Mouse (Mus musculus): ENCODE data around the gene Dcun1d5. TPM values are rescaled to one million over a fixed set of nuclear protein-coding genes. Genes with fewer than 3 reads are reported as not detected.
"Not testable (repeated sequence)": the region's sequence is repeated elsewhere in the genome, so short reads cannot be mapped to it uniquely, and the experiment has no call there.

The Dcun1d5 gene
- polyA plus RNA-seq (2016; fragmentation: Nextera tagmentation; extraction: Ambion mirVana) = 148 and 151 TPM in 2 replicates

- Histone ChIP-seq H3K27me3 (no peaks in the 10 kb centered on the region), H3K27ac (peak within 1 kb of the TSS; percentile 93), H3K4me3 (replicated peaks) (peak within 1 kb of the TSS; percentile 93), H3K9ac (peak within 1 kb of the TSS; percentile 94), H3K9me3 (no peaks in the 10 kb centered on the region), H3K4me1 (peaks cover 18% of the 10 kb centered on the region), H3K4me2 (peak within 1 kb of the TSS; percentile 87), H3K36me3 (replicated peaks) (0 out of 2 replicates have a peak, but pooled peaks cover 2% of the 10 kb centered on the region)
- 1% methylated on average over 60 of the region's 62 CpGs for WGBS
- ATAC-seq (ENCODE audit: low FRiP score) = peak; percentile 99
These were observed at the start of gene Dcun1d5, which contains the start of gene Dync2h1 for GRCm38 (mm10) chr9:7184172-7184896. Gene Dcun1d5, plus strand, starts transcription at chr9:7184520. Gene Dync2h1, minus strand, starts transcription at chr9:7184446.

GRCm38 (mm10) chr9:7154391-7154790, 29.9 kb upstream of the Dcun1d5 start:
- H3K9me3 ChIP-seq = no peaks in the 10 kb centered on the region
- no peak overlapping the region for H3K4me3 ChIP-seq (replicated peaks)
- H3K9ac ChIP-seq = no peak overlapping the region
- H3K4me2 ChIP-seq = no peak overlapping the region
- no peak for ATAC-seq (ENCODE audit: low FRiP score)
- 93% methylated on average over 2 of the region's 2 CpGs for WGBS
- H3K36me3 ChIP-seq (replicated peaks) = peaks cover 54% of the 10 kb centered on the region
- no peak overlapping the region for H3K27ac ChIP-seq
- no peaks in the 10 kb centered on the region for H3K4me1 ChIP-seq
- no peaks in the 10 kb centered on the region for H3K27me3 ChIP-seq

- Histone ChIP-seq H3K27me3 (no peaks in the 10 kb centered on the region), H3K9ac (no peak overlapping the region), H3K4me2 (no peak overlapping the region), H3K36me3 (replicated peaks) (peaks cover 48% of the 10 kb centered on the region), H3K9me3 (no peaks in the 10 kb centered on the region), H3K27ac (no peak overlapping the region), H3K4me1 (no peaks in the 10 kb centered on the region), H3K4me3 (replicated peaks) (no peak overlapping the region)
- no peak for ATAC-seq (ENCODE audit: low FRiP score)
- WGBS = 93% methylated on average over 7 of the region's 7 CpGs
These were observed 25.7 kb upstream of the Dcun1d5 start for GRCm38 (mm10) chr9:7158605-7159004.

- no peak overlapping the region for H3K4me3 ChIP-seq (replicated peaks)
- H3K9me3 ChIP-seq = no peaks in the 10 kb centered on the region
- no peaks in the 10 kb centered on the region for H3K27me3 ChIP-seq
- H3K9ac ChIP-seq = no peak overlapping the region
- 77% methylated on average over 3 of the region's 3 CpGs for WGBS
- H3K27ac ChIP-seq = no peak overlapping the region
- H3K36me3 ChIP-seq (replicated peaks) = peaks cover 51% of the 10 kb centered on the region
- ATAC-seq (ENCODE audit: low FRiP score) = no peak
- no peaks in the 10 kb centered on the region for H3K4me1 ChIP-seq
- no peak overlapping the region for H3K4me2 ChIP-seq
These were observed 24.6 kb upstream of the Dcun1d5 start for GRCm38 (mm10) chr9:7159718-7160117.

GRCm38 (mm10) chr9:7160688-7161087, 23.6 kb upstream of the Dcun1d5 start:
- Histone ChIP-seq H3K9ac (no peak overlapping the region), H3K27me3 (no peaks in the 10 kb centered on the region), H3K9me3 (no peaks in the 10 kb centered on the region), H3K4me3 (replicated peaks) (no peak overlapping the region), H3K27ac (no peak overlapping the region), H3K4me1 (no peaks in the 10 kb centered on the region), H3K4me2 (no peak overlapping the region), H3K36me3 (replicated peaks) (peaks cover 47% of the 10 kb centered on the region)
- ATAC-seq (ENCODE audit: low FRiP score) = no peak
- 90% methylated on average over 5 of the region's 5 CpGs for WGBS

GRCm38 (mm10) chr9:7167339-7167998, 16.9 kb upstream of the Dcun1d5 start:
- no peak overlapping the region for H3K4me2 ChIP-seq
- H3K27ac ChIP-seq = no peak overlapping the region
- H3K4me3 ChIP-seq (replicated peaks) = no peak overlapping the region
- 91% methylated on average over 6 of the region's 6 CpGs for WGBS
- ATAC-seq (ENCODE audit: low FRiP score) = no peak
- peaks cover 34% of the 10 kb centered on the region for H3K36me3 ChIP-seq (replicated peaks)
- H3K27me3 ChIP-seq = no peaks in the 10 kb centered on the region
- no peaks in the 10 kb centered on the region for H3K4me1 ChIP-seq
- H3K9me3 ChIP-seq = no peaks in the 10 kb centered on the region
- no peak overlapping the region for H3K9ac ChIP-seq

- ATAC-seq (ENCODE audit: low FRiP score) = no peak
- no peak overlapping the region for H3K9ac ChIP-seq
- H3K9me3 ChIP-seq = no peaks in the 10 kb centered on the region
- 91% methylated on average over 1 of the region's 1 CpGs for WGBS
- no peak overlapping the region for H3K4me2 ChIP-seq
- no peak overlapping the region for H3K27ac ChIP-seq
- no peaks in the 10 kb centered on the region for H3K27me3 ChIP-seq
- H3K36me3 ChIP-seq (replicated peaks) = peaks cover 15% of the 10 kb centered on the region
- no peak overlapping the region for H3K4me3 ChIP-seq (replicated peaks)
- peaks cover 9% of the 10 kb centered on the region; the same call in 1 of the 2 replicates for H3K4me1 ChIP-seq
These were observed 10.6 kb upstream of the Dcun1d5 start for GRCm38 (mm10) chr9:7173756-7174155.

- ATAC-seq (ENCODE audit: low FRiP score) = peak; percentile 100
- WGBS = 10% methylated on average over 41 of the region's 41 CpGs
- peak overlapping the region; percentile 67 for H3K9ac ChIP-seq
- H3K4me3 ChIP-seq (replicated peaks) = peak overlapping the region; percentile 54
- no peaks in the 10 kb centered on the region for H3K9me3 ChIP-seq
- H3K4me1 ChIP-seq = peaks cover 9% of the 10 kb centered on the region; the same call in 1 of the 2 replicates
- H3K27ac ChIP-seq = peak overlapping the region; percentile 32
- H3K36me3 ChIP-seq (replicated peaks) = peaks cover 13% of the 10 kb centered on the region
- peak overlapping the region; percentile 73 for H3K4me2 ChIP-seq
- no peaks in the 10 kb centered on the region for H3K27me3 ChIP-seq
These were observed 7.4 kb upstream of the Dcun1d5 start for GRCm38 (mm10) chr9:7176618-7177610.

- Histone ChIP-seq H3K27me3 (no peaks in the 10 kb centered on the region), H3K4me1 (peaks cover 18% of the 10 kb centered on the region), H3K27ac (peak overlapping the region; percentile 93), H3K36me3 (replicated peaks) (peaks cover 4% of the 10 kb centered on the region; the same call in 1 of the 2 replicates), H3K9me3 (no peaks in the 10 kb centered on the region), H3K9ac (peak overlapping the region; percentile 94), H3K4me3 (replicated peaks) (peak overlapping the region; percentile 93), H3K4me2 (peak overlapping the region; percentile 87)
- peak; percentile 78 for ATAC-seq (ENCODE audit: low FRiP score)
- WGBS = 0% methylated on average over 27 of the region's 31 CpGs
These were observed 574 bp downstream of the Dcun1d5 start for GRCm38 (mm10) chr9:7184897-7185291.

- WGBS = 91% methylated on average over 3 of the region's 3 CpGs
- H3K9ac ChIP-seq, H3K27me3 ChIP-seq: not testable (repeated sequence)
These were observed 6.4 kb downstream of the Dcun1d5 start for GRCm38 (mm10) chr9:7190694-7191093.

GRCm38 (mm10) chr9:7216240-7216639, 31.9 kb downstream of the Dcun1d5 start:
- peaks cover 19% of the 10 kb centered on the region; the same call in 1 of the 2 replicates for H3K36me3 ChIP-seq (replicated peaks)
- no peak overlapping the region for H3K9ac ChIP-seq
- H3K4me2 ChIP-seq = no peak overlapping the region
- WGBS = 47% methylated on average over 2 of the region's 2 CpGs
- no peak for ATAC-seq (ENCODE audit: low FRiP score)
- H3K4me1 ChIP-seq = no peaks in the 10 kb centered on the region
- no peak overlapping the region for H3K4me3 ChIP-seq (replicated peaks)
- H3K9me3 ChIP-seq = no peaks in the 10 kb centered on the region
- H3K27ac ChIP-seq = no peak overlapping the region
- no peaks in the 10 kb centered on the region for H3K27me3 ChIP-seq

More at GRCm38 (mm10) chr9:7190694-7191093, 6.4 kb downstream of the Dcun1d5 start:
- H3K9me3 ChIP-seq; H3K4me2 ChIP-seq; H3K4me3 ChIP-seq (replicated peaks); ATAC-seq (ENCODE audit: low FRiP score); H3K4me1 ChIP-seq; H3K27ac ChIP-seq; H3K36me3 ChIP-seq (replicated peaks): not testable (repeated sequence)

GRCm38 (mm10) chr9:7221024-7221423, 36.7 kb downstream of the Dcun1d5 start:
- Histone ChIP-seq H3K4me2 (no peak overlapping the region), H3K4me3 (replicated peaks) (no peak overlapping the region), H3K9ac (no peak overlapping the region), H3K27ac (no peak overlapping the region), H3K4me1 (no peaks in the 10 kb centered on the region), H3K27me3 (no peaks in the 10 kb centered on the region), H3K36me3 (replicated peaks) (0 out of 2 replicates have a peak, but pooled peaks cover 5% of the 10 kb centered on the region), H3K9me3 (no peaks in the 10 kb centered on the region)
- no peak for ATAC-seq (ENCODE audit: low FRiP score)
- 87% methylated on average over 5 of the region's 5 CpGs for WGBS
